In the genomic region with DNA sequence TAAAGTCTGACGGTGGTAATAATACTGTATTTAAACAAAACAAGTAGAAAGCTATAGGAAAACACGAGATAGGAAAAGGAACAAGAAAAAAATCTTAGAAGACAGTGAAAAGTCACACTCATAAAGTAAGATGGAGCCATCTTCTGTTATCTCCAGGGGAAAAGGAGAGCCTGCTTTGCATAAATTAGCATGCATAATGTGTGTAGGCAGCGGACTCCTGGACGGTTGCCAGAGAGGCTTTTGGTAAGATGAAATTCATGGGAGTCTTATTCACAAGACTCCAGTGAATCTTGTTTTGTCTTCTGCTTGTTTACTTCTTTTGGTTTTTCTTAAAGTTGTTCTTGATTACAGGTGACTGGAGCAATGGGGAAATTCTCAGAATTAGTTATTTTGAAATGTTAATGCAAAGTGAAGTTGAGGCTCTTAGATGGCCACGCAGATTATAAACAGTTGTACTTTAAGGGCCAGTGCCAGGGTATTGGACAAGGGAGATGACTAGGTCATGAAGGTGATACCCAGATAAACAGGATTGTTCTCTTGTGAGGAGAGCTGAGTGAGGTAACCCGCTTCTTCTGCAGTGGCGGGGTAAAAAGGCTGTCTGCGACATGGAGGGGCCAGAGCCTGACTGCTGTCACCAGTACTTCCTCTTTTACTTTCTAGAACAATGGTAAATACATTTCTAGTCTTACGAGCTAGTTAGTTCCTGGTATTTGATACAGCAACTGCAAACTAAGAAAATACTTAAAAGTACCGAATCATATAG, we compare ENCODE assay signal across 10 mouse cellular contexts. TPM values are rescaled to one million over a fixed set of nuclear protein-coding genes. Genes with fewer than 3 reads are reported as not detected.
A peak's percentile ranks its signal among the peaks of the same experiment; 100 is the strongest.
DNase-seq lines count a peak whose midpoint lies in the region; ATAC-seq and TF ChIP-seq lines count a peak whose summit lies in the region.
"Had no signal": no experiment of that assay in that cellular context is flagged by ENCODE, and none has a peak within 500 bp of the region (broad histone marks: within the 10 kb centered on the region; RNA-seq: fewer than 3 reads in every experiment).

No protein-coding gene starts in this region.

- 83% methylated on average over 10 of the region's 10 CpGs for WGBS in kidney, adult 2 months
- 62% methylated on average over 10 of the region's 10 CpGs for WGBS in hindbrain, embryonic 13.5 days
- WGBS in midbrain, postnatal 0 days: 56% methylated on average over 10 of the region's 10 CpGs

- DNase-seq in kidney, postnatal 4 days: peak; percentile 30 to 33
- DNase-seq in kidney, adult 2 months: no peak
- DNase-seq in NIH3T3 (ENCODE audit: low read depth): peak; percentile 24
- DNase-seq in midbrain, postnatal 0 days (ENCODE audit: low spot score): peak; percentile 87
- DNase-seq in urinary bladder, postnatal 25 days (ENCODE audit: low spot score): no peak
- no peak for DNase-seq in kidney, adult 18-20 months
- DNase-seq in embryo, embryonic 10.5 days (ENCODE audit: low spot score): no peak
- DNase-seq: liver, embryonic 13.5 days had no signal

- H3K27me3 ChIP-seq in kidney, adult 2 months (replicated peaks; ENCODE audit: control insufficient read depth, insufficient read depth, low read length): no peaks in the 10 kb centered on the region
- H3K27me3 ChIP-seq in hindbrain, embryonic 13.5 days: no peaks in the 10 kb centered on the region
- H3K27me3 ChIP-seq in midbrain, postnatal 0 days (ENCODE audit: insufficient read depth, low read length): no peaks in the 10 kb centered on the region
- H3K27me3 ChIP-seq: liver, embryonic 13.5 days; stomach, embryonic 15.5 days had no signal

- H3K4me3 ChIP-seq in kidney, adult 2 months (ENCODE audit: insufficient read depth, low read depth, low read length): no peak overlapping the region
- no peak overlapping the region for H3K4me3 ChIP-seq in hindbrain, embryonic 13.5 days
- no peak overlapping the region for H3K4me3 ChIP-seq in midbrain, postnatal 0 days (ENCODE audit: low read depth, low read length)
- H3K4me3 ChIP-seq: liver, embryonic 13.5 days; stomach, embryonic 15.5 days had no signal

- H3K4me2 ChIP-seq in hindbrain, embryonic 13.5 days: no peak overlapping the region
- H3K4me2 ChIP-seq in midbrain, postnatal 0 days (ENCODE audit: low read depth, low read length, poor library complexity, severe bottlenecking): no peak overlapping the region
- H3K4me2 ChIP-seq: liver, embryonic 13.5 days; stomach, embryonic 15.5 days had no signal

- no peak for TF ChIP-seq CTCF in kidney, adult 2 months (conservative IDR thresholded peaks at IDR 0.05; ENCODE audit: insufficient read depth, insufficient read length, low read depth, low read length)
- TF ChIP-seq CTCF in midbrain, postnatal 0 days (IDR thresholded peaks at IDR 0.05): no peak

- H3K4me1 ChIP-seq in kidney, adult 2 months (ENCODE audit: control insufficient read depth, insufficient read depth, low read length): no peaks in the 10 kb centered on the region
- H3K4me1 ChIP-seq in hindbrain, embryonic 13.5 days (replicated peaks): peaks cover 9% of the 10 kb centered on the region
- no peaks in the 10 kb centered on the region for H3K4me1 ChIP-seq in midbrain, postnatal 0 days (ENCODE audit: insufficient read depth, low read length)
- H3K4me1 ChIP-seq: stomach, embryonic 15.5 days had no signal

- TF ChIP-seq POLR2A in kidney, adult 2 months (IDR thresholded peaks at IDR 0.05; ENCODE audit: low read depth, low read length): no peak

- H3K9ac ChIP-seq in hindbrain, embryonic 13.5 days: no peak overlapping the region
- H3K9ac ChIP-seq in midbrain, postnatal 0 days (replicated peaks; ENCODE audit: low read length, poor library complexity, severe bottlenecking): no peak overlapping the region
- H3K9ac ChIP-seq: liver, embryonic 13.5 days; stomach, embryonic 15.5 days had no signal

- no peaks in the 10 kb centered on the region for H3K36me3 ChIP-seq in kidney, adult 2 months (ENCODE audit: control insufficient read depth, insufficient read depth, low read length)
- H3K36me3 ChIP-seq in hindbrain, embryonic 13.5 days: no peaks in the 10 kb centered on the region
- no peaks in the 10 kb centered on the region for H3K36me3 ChIP-seq in midbrain, postnatal 0 days (ENCODE audit: insufficient read depth, low read length)
- H3K36me3 ChIP-seq: liver, embryonic 13.5 days; stomach, embryonic 15.5 days had no signal

- no peaks in the 10 kb centered on the region for H3K9me3 ChIP-seq in hindbrain, embryonic 13.5 days
- H3K9me3 ChIP-seq in midbrain, postnatal 0 days (ENCODE audit: low read length): no peaks in the 10 kb centered on the region
- H3K9me3 ChIP-seq: liver, embryonic 13.5 days; stomach, embryonic 15.5 days had no signal

- no peak overlapping the region for H3K27ac ChIP-seq in kidney, adult 2 months (ENCODE audit: insufficient read depth, low read depth, low read length)
- H3K27ac ChIP-seq in hindbrain, embryonic 13.5 days: no peak overlapping the region
- H3K27ac ChIP-seq in midbrain, postnatal 0 days (ENCODE audit: low read depth, low read length): no peak overlapping the region
- H3K27ac ChIP-seq: liver, embryonic 13.5 days; stomach, embryonic 15.5 days had no signal

- peak; percentile 28; the same call in 1 of the 2 replicates for ATAC-seq in hindbrain, embryonic 13.5 days (ENCODE audit: low FRiP score)
- ATAC-seq in midbrain, postnatal 0 days (ENCODE audit: low FRiP score): no peak

RNA-seq across cellular contexts. Expression of gene Ppm1l, which starts 57.1 kb away (rescaled TPM):
- polyA plus RNA-seq in kidney, adult 2 months (2012; rRNA removed): 4.0 TPM in 2 replicates
- 22.6 and 23.9 TPM in 2 replicates for polyA plus RNA-seq in hindbrain, embryonic 13.5 days (2015; fragmentation: Nextera tagmentation; extraction: Ambion mirVana)
- total RNA-seq in midbrain, postnatal 0 days (2014; rRNA removed): 31.3 and 31.8 TPM in 2 replicates
- 17.8 and 20.1 TPM in 2 replicates for polyA plus RNA-seq in midbrain, postnatal 0 days (2015; fragmentation: Nextera tagmentation; extraction: Ambion mirVana)

Comparison
In these comparisons a context has a peak if more than half of its experiments do, and no peak if none do; other contexts are left out.
1. DNase-seq: peak in kidney, postnatal 4 days (2 of 2), NIH3T3 (single experiment) and midbrain, postnatal 0 days (single experiment); none in kidney, adult 2 months (single experiment), urinary bladder, postnatal 25 days (single experiment), kidney, adult 18-20 months (single experiment) and embryo, embryonic 10.5 days (single experiment).